15 mouse cellular contexts compared by ENCODE assay signal in genomic region chr5:40733844-40734566, GRCm38 (mm10).
A peak's percentile ranks its signal among the peaks of the same experiment; 100 is the strongest.
DNase-seq lines count a peak whose midpoint lies in the region; ATAC-seq and TF ChIP-seq lines count a peak whose summit lies in the region.
"Had no signal": no experiment of that assay in that cellular context is flagged by ENCODE, and none has a peak within 500 bp of the region (broad histone marks: within the 10 kb centered on the region; RNA-seq: fewer than 3 reads in every experiment).

No protein-coding gene starts in this region.

- no peak for TF ChIP-seq EP300 in heart, postnatal 0 days (IDR thresholded peaks at IDR 0.05; ENCODE audit: low read depth)
- TF ChIP-seq EP300 in heart, adult 2 months (IDR thresholded peaks at IDR 0.05; ENCODE audit: insufficient read depth, low read depth, low read length), result no peak

- H3K27ac ChIP-seq in heart, postnatal 0 days (ENCODE audit: low read depth), result no peak overlapping the region
- H3K27ac ChIP-seq in heart, adult 2 months, result no peak overlapping the region
- no peak overlapping the region for H3K27ac ChIP-seq in liver, adult 2 months (replicated peaks; ENCODE audit: insufficient read depth, low read depth, low read length)
- no peak overlapping the region for H3K27ac ChIP-seq in forebrain, embryonic 12.5 days
- H3K27ac ChIP-seq in midbrain, embryonic 15.5 days, result no peak overlapping the region
- H3K27ac ChIP-seq: intestine, embryonic 15.5 days; limb, embryonic 15.5 days; neural tube, embryonic 13.5 days had no signal

- no peaks in the 10 kb centered on the region for H3K36me3 ChIP-seq in heart, postnatal 0 days (replicated peaks; ENCODE audit: control insufficient read depth, insufficient read depth, low read length)
- no peaks in the 10 kb centered on the region for H3K36me3 ChIP-seq in heart, adult 2 months (ENCODE audit: control insufficient read depth, insufficient read depth, low read length)
- no peaks in the 10 kb centered on the region for H3K36me3 ChIP-seq in liver, adult 2 months (ENCODE audit: control insufficient read depth, insufficient read depth, low read length)
- no peaks in the 10 kb centered on the region for H3K36me3 ChIP-seq in forebrain, embryonic 12.5 days (replicated peaks)
- no peaks in the 10 kb centered on the region for H3K36me3 ChIP-seq in midbrain, embryonic 15.5 days (replicated peaks)
- H3K36me3 ChIP-seq: intestine, embryonic 15.5 days; limb, embryonic 15.5 days; neural tube, embryonic 13.5 days had no signal

- H3K79me2 ChIP-seq in heart, adult 2 months (replicated peaks; ENCODE audit: control insufficient read depth, insufficient read depth, low read length), result no peaks in the 10 kb centered on the region
- H3K79me2 ChIP-seq in liver, adult 2 months (ENCODE audit: control insufficient read depth, insufficient read depth, low read length), result no peaks in the 10 kb centered on the region

- intact Hi-C loops in heart, adult 2 months (cut with DNase I), result no loop called here

- no peak for TF ChIP-seq CTCF in heart, postnatal 0 days (IDR thresholded peaks at IDR 0.05; ENCODE audit: low read depth)
- TF ChIP-seq CTCF in heart, adult 2 months (IDR thresholded peaks at IDR 0.05), result no peak
- TF ChIP-seq CTCF in liver, adult 2 months (IDR thresholded peaks at IDR 0.05; ENCODE audit: low read depth, low read length), result no peak

- peaks cover 14% of the 10 kb centered on the region; the same call in 1 of the 2 replicates for H3K4me1 ChIP-seq in heart, postnatal 0 days (ENCODE audit: control insufficient read depth, insufficient read depth)
- no peaks in the 10 kb centered on the region for H3K4me1 ChIP-seq in heart, adult 2 months (ENCODE audit: control insufficient read depth, insufficient read depth, low read length)
- no peaks in the 10 kb centered on the region for H3K4me1 ChIP-seq in liver, adult 2 months (ENCODE audit: control insufficient read depth, insufficient read depth, low read length)
- no peaks in the 10 kb centered on the region for H3K4me1 ChIP-seq in forebrain, embryonic 12.5 days
- no peaks in the 10 kb centered on the region for H3K4me1 ChIP-seq in midbrain, embryonic 15.5 days
- H3K4me1 ChIP-seq: intestine, embryonic 15.5 days; limb, embryonic 15.5 days; megakaryocyte, embryonic 14.5 days; neural tube, embryonic 13.5 days had no signal

- no peak overlapping the region for H3K4me3 ChIP-seq in heart, postnatal 0 days (ENCODE audit: low read depth, low read length)
- no peak overlapping the region for H3K4me3 ChIP-seq in heart, adult 2 months
- no peak overlapping the region for H3K4me3 ChIP-seq in liver, adult 2 months (ENCODE audit: insufficient read depth, low read depth, low read length)
- no peak overlapping the region for H3K4me3 ChIP-seq in forebrain, embryonic 12.5 days (replicated peaks)
- no peak overlapping the region for H3K4me3 ChIP-seq in midbrain, embryonic 15.5 days
- H3K4me3 ChIP-seq: intestine, embryonic 15.5 days; limb, embryonic 15.5 days; megakaryocyte, embryonic 14.5 days; neural tube, embryonic 13.5 days had no signal

- no peak for TF ChIP-seq POLR2A in heart, adult 2 months (IDR thresholded peaks at IDR 0.05; ENCODE audit: insufficient read depth, low read depth, low read length)
- no peak for TF ChIP-seq POLR2A in liver, adult 2 months (IDR thresholded peaks at IDR 0.05; ENCODE audit: extremely low read depth, insufficient read depth, low read length)

- H3K27me3 ChIP-seq in heart, postnatal 0 days (ENCODE audit: control insufficient read depth, insufficient read depth, low read length), result no peaks in the 10 kb centered on the region
- no peaks in the 10 kb centered on the region for H3K27me3 ChIP-seq in heart, adult 2 months (ENCODE audit: control insufficient read depth, insufficient read depth, low read length)
- H3K27me3 ChIP-seq in liver, adult 2 months (ENCODE audit: control insufficient read depth, insufficient read depth, low read length), result no peaks in the 10 kb centered on the region
- no peaks in the 10 kb centered on the region for H3K27me3 ChIP-seq in forebrain, embryonic 12.5 days
- H3K27me3 ChIP-seq in midbrain, embryonic 15.5 days (replicated peaks), result no peaks in the 10 kb centered on the region
- H3K27me3 ChIP-seq: CH12.LX; intestine, embryonic 15.5 days; limb, embryonic 15.5 days; megakaryocyte, embryonic 14.5 days; neural tube, embryonic 13.5 days had no signal

- ATAC-seq in heart, postnatal 0 days (ENCODE audit: insufficient read depth, low read depth), result no peak
- peak; percentile 39; the same call in 1 of the 2 replicates for ATAC-seq in forebrain, embryonic 12.5 days (ENCODE audit: low FRiP score)
- peak; percentile 37 for ATAC-seq in midbrain, embryonic 15.5 days (replicated peaks)
- ATAC-seq: intestine, embryonic 15.5 days had no signal

- H3K9me3 ChIP-seq in heart, postnatal 0 days (replicated peaks; ENCODE audit: control insufficient read depth, low read length), result no peaks in the 10 kb centered on the region
- H3K9me3 ChIP-seq in forebrain, embryonic 12.5 days, result no peaks in the 10 kb centered on the region
- no peaks in the 10 kb centered on the region for H3K9me3 ChIP-seq in midbrain, embryonic 15.5 days
- H3K9me3 ChIP-seq: intestine, embryonic 15.5 days; limb, embryonic 15.5 days; neural tube, embryonic 13.5 days had no signal

- DNase-seq in heart, postnatal 0 days (ENCODE audit: low spot score), result peak; percentile 46
- no peak for DNase-seq in heart, adult 2 months
- peak; percentile 19 for DNase-seq in liver, adult 2 months (ENCODE audit: extremely low read depth, low read depth, low spot score)
- DNase-seq in liver, result no peak
- DNase-seq in gastrocnemius, postnatal 10 days, result no peak
- DNase-seq in layer of hippocampus, adult 18-20 months (ENCODE audit: low spot score in 2 of 2), result no peak
- DNase-seq: cerebellum, postnatal 25 days; layer of hippocampus, postnatal 36 days had no signal

- WGBS in heart, postnatal 0 days, result 48% methylated on average over 2 of the region's 2 CpGs
- 60% methylated on average over 2 of the region's 2 CpGs for WGBS in heart, adult 2 months
- WGBS in liver, adult 2 months, result 88% methylated on average over 2 of the region's 2 CpGs
- WGBS in forebrain, embryonic 12.5 days, result 69% methylated on average over 2 of the region's 2 CpGs
- WGBS in midbrain, embryonic 15.5 days, result 65% methylated on average over 2 of the region's 2 CpGs

- no peak overlapping the region for H3K4me2 ChIP-seq in heart, postnatal 0 days (ENCODE audit: low read depth, low read length)
- H3K4me2 ChIP-seq in forebrain, embryonic 12.5 days, result no peak overlapping the region
- no peak overlapping the region for H3K4me2 ChIP-seq in midbrain, embryonic 15.5 days
- H3K4me2 ChIP-seq: intestine, embryonic 15.5 days; limb, embryonic 15.5 days; neural tube, embryonic 13.5 days had no signal

- no peak overlapping the region for H3K9ac ChIP-seq in heart, postnatal 0 days (replicated peaks; ENCODE audit: low read depth, low read length)
- H3K9ac ChIP-seq in heart, adult 2 months (ENCODE audit: low read depth, low read length), result no peak overlapping the region
- no peak overlapping the region for H3K9ac ChIP-seq in liver, adult 2 months (ENCODE audit: low read depth, low read length)
- H3K9ac ChIP-seq in forebrain, embryonic 12.5 days, result no peak overlapping the region
- H3K9ac ChIP-seq in midbrain, embryonic 15.5 days, result no peak overlapping the region
- H3K9ac ChIP-seq: intestine, embryonic 15.5 days; limb, embryonic 15.5 days; neural tube, embryonic 13.5 days had no signal

Comparison
In these comparisons a context has a peak if more than half of its experiments do, and no peak if none do; other contexts are left out.
1. DNase-seq: peak in heart, postnatal 0 days (single experiment) and liver, adult 2 months (single experiment); none in heart, adult 2 months (0 of 2), liver (single experiment), gastrocnemius, postnatal 10 days (single experiment) and layer of hippocampus, adult 18-20 months (0 of 2).